Mouse (Mus musculus): Measurements from ENCODE around the gene Cbl.

Cbl gene

GRCm38 (mm10) chr9:44233802-44234478 lies at the start of gene Cbl:
Cbl (minus strand) TSS chr9:44234049.
- DNase-seq (ENCODE audit: low read depth): peak; percentile 99

- DNase-seq (ENCODE audit: low read depth): no peak
These were observed 49.3 kb upstream of the Cbl start for GRCm38 (mm10) chr9:44283183-44283582.

GRCm38 (mm10) chr9:44269973-44270372 lies 36.1 kb upstream of the Cbl start:
- DNase-seq (ENCODE audit: low read depth): no peak

DNA sequence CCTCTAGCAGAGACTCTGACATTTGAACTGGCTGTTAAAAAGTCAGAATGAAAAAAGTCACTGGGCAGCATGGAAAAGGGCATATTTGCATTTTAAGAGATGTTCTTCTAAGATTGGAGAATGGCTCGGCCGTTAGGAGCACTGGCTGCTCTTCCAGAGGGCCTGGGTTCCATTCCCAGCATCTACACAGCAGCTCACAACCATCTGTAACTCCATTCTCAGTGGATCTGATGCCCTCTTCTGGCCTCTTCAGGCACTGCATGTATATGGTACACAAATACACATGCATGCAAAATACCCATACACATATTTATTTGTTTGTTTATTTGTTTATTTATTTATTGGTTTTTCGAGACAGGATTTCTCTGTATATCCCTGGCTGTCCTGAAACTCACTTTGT lies 35.2 kb upstream of the Cbl start:
- peak; percentile 80 for DNase-seq (ENCODE audit: low read depth)

DNA sequence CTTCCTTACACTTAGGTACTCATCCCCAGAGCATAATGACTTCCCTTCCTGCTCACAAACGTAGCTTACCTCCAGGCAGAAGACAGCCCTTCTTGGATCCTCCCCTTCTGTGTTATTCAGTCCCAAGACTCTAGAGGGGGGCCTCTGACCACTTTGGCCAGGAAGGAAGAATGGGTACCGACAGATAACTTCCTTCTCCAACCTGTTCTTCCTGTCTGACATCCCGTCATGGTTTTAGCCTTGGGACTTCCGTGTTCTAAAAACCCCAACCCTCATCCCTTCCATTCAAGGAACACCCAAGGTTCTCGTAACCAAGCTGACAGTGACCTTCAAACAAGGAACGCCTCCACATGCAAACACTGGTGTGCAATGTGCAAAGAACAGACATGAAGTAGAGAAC lies 34.6 kb upstream of the Cbl start, which contains the start of gene Nlrx1:
Gene Nlrx1 (minus strand): TSS at position 168 of the 400 bp plus-strand sequence.
- no peak for DNase-seq (ENCODE audit: low read depth)

DNA sequence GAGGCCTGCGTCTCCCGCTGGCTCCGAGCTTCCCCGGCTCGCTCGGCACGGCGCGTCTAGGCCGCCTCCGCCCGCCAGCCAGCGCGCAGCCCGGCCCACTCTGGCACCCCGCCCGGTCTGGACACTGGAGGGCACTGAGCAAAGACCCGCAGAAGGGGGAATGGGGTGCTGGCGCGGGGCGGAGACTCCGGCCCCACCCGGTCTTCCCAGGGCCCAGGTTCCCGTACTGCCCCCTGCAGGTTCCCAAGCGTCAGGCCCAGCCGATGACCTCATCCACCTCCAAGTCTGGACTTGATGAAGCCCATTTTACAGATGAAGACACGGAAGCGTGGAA lies 34.1 kb upstream of the Cbl start:
- peak; percentile 92 for DNase-seq (ENCODE audit: low read depth)

DNA sequence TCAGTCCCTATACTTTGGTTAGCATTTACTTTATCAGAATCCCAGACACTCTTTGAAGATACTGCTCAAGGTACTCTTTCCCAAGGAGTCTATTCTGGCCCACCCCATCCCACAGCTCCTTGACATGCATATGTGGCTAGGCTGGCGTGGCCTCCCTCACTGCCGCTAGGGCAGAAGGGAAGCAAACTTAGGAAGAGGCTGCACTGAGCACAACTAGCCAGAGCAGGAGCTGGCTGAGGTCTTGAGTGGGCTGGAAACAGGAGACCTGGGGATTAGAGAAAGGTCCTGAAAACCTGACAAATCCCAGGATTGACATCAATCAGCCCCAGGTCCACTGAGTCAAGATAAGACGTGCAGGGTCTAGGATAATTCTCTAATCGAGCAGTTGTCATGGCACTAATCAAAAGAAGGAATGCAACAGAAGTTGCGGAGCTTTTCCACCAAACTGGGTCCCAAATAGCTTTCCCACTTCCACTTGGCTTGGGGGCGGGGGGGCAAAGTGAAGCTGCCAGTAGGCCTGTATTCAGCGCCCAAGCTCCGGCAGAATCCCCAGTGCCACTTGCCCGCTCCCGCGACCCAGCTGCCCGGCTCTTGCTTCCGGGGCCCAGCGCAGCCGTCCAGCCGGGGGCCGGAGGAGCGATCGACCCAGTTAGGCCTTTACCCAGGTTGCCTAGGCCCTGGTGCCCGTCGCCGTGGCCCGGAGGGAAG lies 33.6 kb upstream of the Cbl start:
- no peak for DNase-seq (ENCODE audit: low read depth)

DNA sequence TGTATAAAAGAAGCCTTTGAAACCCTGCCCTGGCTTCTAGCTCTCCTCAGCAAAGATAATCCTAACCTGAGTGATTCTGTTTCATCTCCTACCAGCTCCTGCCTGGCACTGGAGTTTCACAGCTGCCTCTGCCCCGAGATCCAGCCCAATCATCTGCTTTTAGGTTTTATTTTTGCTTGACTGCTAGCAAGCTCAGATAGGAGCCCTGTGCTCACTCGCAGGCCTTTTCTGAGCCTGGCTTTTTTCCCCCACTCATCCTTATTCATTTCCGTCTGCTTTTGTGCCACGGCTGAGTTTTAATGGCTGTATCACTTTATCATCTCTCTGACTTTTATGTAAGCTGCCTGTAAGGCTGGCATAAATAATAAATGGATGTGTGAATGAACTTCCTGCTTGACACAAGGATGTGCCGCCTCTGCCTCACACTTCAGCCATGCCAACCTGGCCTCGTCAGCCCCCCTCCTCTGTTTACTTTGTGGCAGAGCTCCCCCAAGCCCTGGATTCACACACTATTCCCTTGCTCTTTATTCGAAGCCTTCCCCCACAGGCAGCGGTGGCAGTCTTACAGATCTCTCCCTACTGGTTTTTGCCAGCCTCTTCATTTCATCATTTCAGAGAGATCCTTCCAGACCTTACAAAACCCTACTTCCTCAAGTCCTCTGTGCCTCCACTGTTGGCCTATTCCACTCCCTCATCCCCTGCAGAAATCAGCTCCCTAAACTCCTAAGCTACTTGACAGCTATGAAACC lies 32.8 kb upstream of the Cbl start:
- no peak for DNase-seq (ENCODE audit: low read depth)

GRCm38 (mm10) chr9:44261388-44261787 lies 27.5 kb upstream of the Cbl start:
- DNase-seq (ENCODE audit: low read depth): no peak

GRCm38 (mm10) chr9:44259014-44259413 lies 25.2 kb upstream of the Cbl start:
- DNase-seq (ENCODE audit: low read depth): no peak

DNA sequence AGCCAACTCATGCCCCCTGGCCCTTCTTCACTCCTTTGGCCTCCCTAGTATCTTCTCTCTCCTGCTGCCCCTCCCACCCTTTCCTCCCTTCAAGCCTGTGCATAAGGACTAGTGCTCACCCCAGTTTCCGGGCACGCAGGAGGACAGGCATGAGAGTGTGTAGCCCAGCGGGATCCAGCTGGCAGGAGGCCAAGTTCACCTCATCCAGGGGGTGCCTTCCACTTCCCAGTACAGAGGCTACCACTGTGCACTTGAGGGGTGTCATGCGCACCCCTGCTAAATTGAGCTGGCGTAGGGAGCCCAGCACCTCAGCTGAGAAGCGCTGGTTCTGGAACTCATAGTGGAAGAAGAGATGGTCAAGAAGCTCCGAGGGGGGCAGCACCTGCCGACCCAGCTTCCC lies 22.4 kb upstream of the Cbl start:
- DNase-seq (ENCODE audit: low read depth): no peak

- DNase-seq (ENCODE audit: low read depth): no peak
These were observed 21.3 kb upstream of the Cbl start for GRCm38 (mm10) chr9:44255136-44255521.

GRCm38 (mm10) chr9:44254508-44255135 lies 20.8 kb upstream of the Cbl start:
- no peak for DNase-seq (ENCODE audit: low read depth)

DNA sequence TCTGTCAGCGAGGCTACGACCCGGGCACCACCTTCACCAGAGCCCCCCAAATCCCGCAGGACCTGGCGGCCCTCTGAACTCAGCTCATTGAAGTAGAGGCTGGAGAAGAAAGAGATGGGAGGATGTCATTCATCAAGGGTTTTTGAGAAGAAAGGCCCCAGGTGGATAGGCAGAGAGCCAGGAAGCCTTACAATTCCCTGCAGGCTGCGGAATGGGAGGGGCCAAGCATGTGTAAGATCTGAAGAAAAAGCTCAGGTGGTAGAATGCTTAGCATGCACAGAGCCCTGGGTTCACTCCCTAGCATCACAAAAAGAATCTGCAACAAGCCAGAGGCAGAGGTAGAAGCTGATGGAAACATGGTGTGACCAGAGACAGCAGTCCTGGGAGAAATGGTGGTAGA lies 19.6 kb upstream of the Cbl start:
- no peak for DNase-seq (ENCODE audit: low read depth)

DNA sequence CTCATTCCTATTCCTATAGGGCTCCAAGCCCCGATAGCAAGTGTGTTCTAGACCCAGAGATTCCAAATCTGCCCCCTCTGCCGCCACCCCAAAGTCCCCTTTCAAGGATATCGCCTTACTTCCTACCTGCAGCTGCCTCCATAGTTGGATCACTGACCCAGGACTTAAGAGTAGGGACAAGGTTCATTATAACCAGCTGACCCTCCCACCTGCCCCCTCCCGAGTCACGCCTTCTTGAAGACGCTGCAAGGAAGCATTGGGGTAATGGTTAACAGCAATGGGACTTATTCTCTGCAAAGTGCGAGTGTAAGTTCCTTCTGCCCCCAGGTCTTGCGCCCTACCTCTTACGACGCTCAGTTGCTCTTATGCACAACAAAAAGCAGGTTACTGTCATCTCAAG lies 17.5 kb upstream of the Cbl start, which contains the start of gene Pdzd3:
Gene Pdzd3 (minus strand): TSS at position 158 of the 400 bp plus-strand sequence.
- no peak for DNase-seq (ENCODE audit: low read depth)

DNA sequence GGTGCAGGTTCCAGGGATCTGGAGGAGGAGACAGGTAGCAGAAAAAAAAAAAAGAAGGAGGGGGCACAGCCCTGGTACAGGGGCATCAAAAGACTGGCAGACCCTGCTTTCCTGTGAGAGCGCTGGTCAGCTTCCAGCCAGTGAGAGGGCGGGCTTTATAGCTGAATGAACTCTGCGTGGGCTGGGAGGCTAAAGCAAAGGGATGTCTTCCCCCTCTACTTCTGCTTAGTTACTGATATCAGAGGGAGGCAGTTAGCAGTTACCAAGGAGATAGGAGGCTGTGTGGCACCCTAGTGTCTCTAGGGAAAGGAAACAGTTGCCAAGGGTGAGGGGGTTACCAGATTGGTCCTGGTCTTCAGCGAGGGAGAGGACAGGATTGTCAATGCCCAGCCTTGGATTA lies 16.6 kb upstream of the Cbl start:
- no peak for DNase-seq (ENCODE audit: low read depth)

DNA sequence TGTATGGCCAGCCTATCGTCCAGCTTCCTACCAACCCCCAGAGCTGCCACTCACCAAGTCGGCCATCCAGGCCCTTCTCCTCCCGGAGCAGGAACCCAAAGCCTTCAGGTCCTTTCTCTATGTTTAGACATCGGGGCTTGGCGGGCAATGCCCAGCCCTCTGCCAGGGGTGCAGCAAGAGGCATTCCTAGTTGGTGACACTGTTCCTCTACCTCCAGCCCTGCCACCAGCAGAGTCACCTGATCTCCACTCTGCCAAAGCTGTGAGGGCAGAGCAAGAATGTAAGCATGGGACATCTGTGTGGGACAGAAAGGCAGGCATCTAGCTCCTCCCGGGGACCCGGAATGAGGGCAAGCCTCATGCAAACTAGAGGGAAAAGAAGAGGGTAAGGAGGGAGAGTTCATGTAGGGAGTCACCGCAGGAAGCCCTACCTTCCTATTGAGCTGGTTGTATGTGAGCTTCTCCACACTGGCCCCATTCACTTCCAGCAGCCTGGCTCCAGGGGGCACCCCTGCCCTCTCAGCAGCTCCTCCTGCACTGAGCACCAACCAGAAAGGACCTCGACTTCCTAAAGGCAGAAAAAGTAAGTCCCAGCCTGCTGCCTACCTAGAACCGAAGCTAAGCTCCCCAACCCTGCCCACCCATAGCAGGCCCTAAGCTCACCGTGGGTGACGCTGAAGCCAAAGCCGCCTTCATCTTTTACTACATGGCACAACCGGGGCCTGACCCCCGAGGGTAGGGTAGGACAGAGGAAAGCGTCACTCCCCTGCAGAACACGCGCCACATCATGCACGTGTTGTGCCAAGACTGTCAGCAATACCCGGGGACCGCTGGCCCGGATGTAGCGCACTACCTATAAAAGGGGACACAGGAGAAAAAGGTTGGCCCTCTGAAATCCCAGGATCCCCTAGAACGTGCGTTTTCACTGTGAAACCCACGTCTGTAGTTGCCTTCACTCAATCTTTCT lies 15.6 kb upstream of the Cbl start:
- DNase-seq (ENCODE audit: low read depth): peak; percentile 64

DNA sequence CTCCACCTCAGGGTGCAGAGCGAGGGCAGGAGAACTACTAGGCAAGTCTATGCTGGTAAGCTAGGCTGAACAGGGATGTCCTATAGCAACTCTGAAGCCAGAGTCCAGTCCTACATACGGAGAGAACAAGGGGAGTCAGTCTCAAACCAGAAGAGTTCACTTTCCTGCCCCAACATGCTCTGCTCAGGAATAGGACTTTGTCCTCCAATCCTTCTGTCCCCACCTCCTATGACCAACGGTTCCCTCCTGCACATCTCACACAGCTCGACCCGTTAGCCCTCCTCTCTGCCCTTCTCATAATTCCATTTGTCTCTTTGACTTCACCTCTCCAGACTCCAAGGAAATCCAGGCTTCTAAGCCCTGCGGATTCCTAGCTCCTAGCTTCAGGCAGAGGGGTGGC lies 14.1 kb upstream of the Cbl start:
- no peak for DNase-seq (ENCODE audit: low read depth)

DNA sequence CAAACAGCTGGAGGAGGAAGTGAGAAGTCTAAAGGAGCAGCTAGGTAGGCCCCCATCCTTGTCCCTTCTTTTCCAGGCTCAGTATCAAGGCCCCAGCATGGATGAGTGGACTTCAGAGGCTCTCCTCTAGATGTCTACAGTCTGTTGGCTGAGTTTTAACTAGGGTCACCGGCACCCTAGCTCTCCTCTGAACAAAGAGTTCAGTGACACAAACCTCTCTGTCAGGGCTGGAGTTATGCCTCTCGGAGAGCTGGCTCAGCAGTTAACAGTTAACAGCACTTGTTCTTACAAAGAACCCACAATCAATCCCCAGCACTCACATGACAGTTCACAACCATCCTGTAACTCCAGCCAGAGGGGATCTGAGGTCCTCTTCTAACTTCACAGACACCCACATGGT lies 9.8 kb upstream of the Cbl start:
- no peak for DNase-seq (ENCODE audit: low read depth)

GRCm38 (mm10) chr9:44241418-44241817 lies 7.6 kb upstream of the Cbl start:
- DNase-seq (ENCODE audit: low read depth): no peak

DNA sequence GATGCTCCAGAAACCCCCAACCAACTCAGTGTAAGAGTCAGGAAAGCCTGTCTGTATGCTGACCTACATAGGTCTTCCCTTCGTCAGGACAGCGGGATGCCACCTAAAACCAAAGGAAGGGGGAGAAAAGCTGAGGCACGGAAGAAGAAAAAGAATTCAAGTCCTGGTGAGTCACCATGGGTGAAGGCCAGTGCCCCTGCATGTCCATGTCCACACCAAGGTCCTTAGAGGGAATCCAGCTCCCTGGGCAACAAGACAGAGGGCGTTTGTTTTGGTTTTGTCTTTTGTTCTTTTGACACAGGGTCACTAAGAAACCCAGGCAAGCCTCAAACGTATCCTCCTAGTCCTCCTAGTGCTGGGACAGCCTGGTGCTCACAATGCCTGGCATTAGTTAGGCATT lies 7.1 kb upstream of the Cbl start:
- no peak for DNase-seq (ENCODE audit: low read depth)

DNA sequence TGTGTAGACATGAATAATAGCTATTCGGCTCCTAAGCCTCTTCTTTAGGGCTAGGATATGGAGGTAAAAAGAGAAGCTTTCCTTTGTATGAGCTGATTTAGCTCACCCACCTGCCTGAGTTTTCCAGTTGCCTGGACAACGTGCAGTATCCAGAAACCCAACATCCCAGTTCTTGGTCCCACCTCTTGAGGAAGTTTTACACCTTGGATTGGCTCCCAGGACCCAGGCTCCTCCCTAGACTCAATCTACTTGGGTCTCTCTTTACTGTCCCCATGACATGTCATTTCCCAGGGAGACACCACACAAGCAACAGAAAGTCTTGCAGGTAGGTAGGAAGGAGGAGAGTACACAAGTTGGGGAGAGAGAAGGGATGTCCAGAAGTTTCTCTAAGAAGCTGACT lies 6.5 kb upstream of the Cbl start, which contains the start of gene Ccdc153:
Gene Ccdc153 (plus strand): TSS at position 278 of the 400 bp plus-strand sequence.
- DNase-seq (ENCODE audit: low read depth): no peak

Data from naive thymus-derived CD4-positive, alpha-beta T cell, adult 2 months (primary cell).